Mouse (Mus musculus): ENCODE measurements around the gene Gm9821. TPM values are rescaled to one million over a fixed set of nuclear protein-coding genes. Genes with fewer than 3 reads are reported as not detected.

The Gm9821 gene
- polyA plus RNA-seq, 1 experiment from 2014 or later, result 0.71 TPM

GRCm38 (mm10) chr2:91946836-91947235 lies 1.3 kb downstream of the Gm9821 start:
- Histone ChIP-seq H3K4me3 (ENCODE audit: low read length) (no peak overlapping the region), H3K4me2 (replicated peaks; ENCODE audit: low read depth, low read length) (no peak overlapping the region), H3K36me3 (ENCODE audit: insufficient read depth, low read length) (peaks cover 3% of the 10 kb centered on the region; the same call in 1 of the 2 replicates), H3K27me3 (ENCODE audit: insufficient read depth, low read length) (no peaks in the 10 kb centered on the region), H3K9ac (replicated peaks; ENCODE audit: low read length) (0 out of 2 replicates have a peak overlapping the region, but pooled peaks have one; percentile 13), H3K4me1 (ENCODE audit: insufficient read depth, low read length) (peaks cover 60% of the 10 kb centered on the region), H3K9me3 (ENCODE audit: low read length) (no peaks in the 10 kb centered on the region), H3K27ac (ENCODE audit: low read length) (no peak overlapping the region)
- 68% methylated on average over 6 of the region's 6 CpGs for WGBS
- ATAC-seq (ENCODE audit: low FRiP score, low TSS enrichment), result no peak

GRCm38 (mm10) chr2:91947397-91948150 lies 2.1 kb downstream of the Gm9821 start:
- no peaks in the 10 kb centered on the region for H3K36me3 ChIP-seq (ENCODE audit: insufficient read depth, low read length)
- peak overlapping the region; percentile 47; the same call in 1 of the 2 replicates for H3K27ac ChIP-seq (ENCODE audit: low read length)
- H3K9ac ChIP-seq (replicated peaks; ENCODE audit: low read length), result peak overlapping the region; percentile 36
- no peak overlapping the region for H3K4me2 ChIP-seq (replicated peaks; ENCODE audit: low read depth, low read length)
- WGBS, result 52% methylated on average over 11 of the region's 11 CpGs
- no peaks in the 10 kb centered on the region for H3K27me3 ChIP-seq (ENCODE audit: insufficient read depth, low read length)
- H3K4me1 ChIP-seq (ENCODE audit: insufficient read depth, low read length), result peaks cover 60% of the 10 kb centered on the region
- H3K4me3 ChIP-seq (ENCODE audit: low read length), result no peak overlapping the region
- H3K9me3 ChIP-seq (ENCODE audit: low read length), result no peaks in the 10 kb centered on the region
- ATAC-seq (ENCODE audit: low FRiP score, low TSS enrichment), result 0 out of 2 replicates have a peak, but pooled peaks have one; percentile 10

GRCm38 (mm10) chr2:91948151-91948509 lies 2.6 kb downstream of the Gm9821 start:
- 66% methylated on average over 6 of the region's 6 CpGs for WGBS
- no peaks in the 10 kb centered on the region for H3K36me3 ChIP-seq (ENCODE audit: insufficient read depth, low read length)
- H3K9me3 ChIP-seq (ENCODE audit: low read length), result no peaks in the 10 kb centered on the region
- no peaks in the 10 kb centered on the region for H3K27me3 ChIP-seq (ENCODE audit: insufficient read depth, low read length)
- no peak overlapping the region; the same call in 1 of the 2 replicates for H3K9ac ChIP-seq (replicated peaks; ENCODE audit: low read length)
- no peak overlapping the region for H3K4me3 ChIP-seq (ENCODE audit: low read length)
- H3K4me1 ChIP-seq (ENCODE audit: insufficient read depth, low read length), result peaks cover 61% of the 10 kb centered on the region
- peak overlapping the region; percentile 47; the same call in 1 of the 2 replicates for H3K27ac ChIP-seq (ENCODE audit: low read length)
- no peak for ATAC-seq (ENCODE audit: low FRiP score, low TSS enrichment)
- H3K4me2 ChIP-seq (replicated peaks; ENCODE audit: low read depth, low read length), result no peak overlapping the region

- no peak overlapping the region; the same call in 1 of the 2 replicates for H3K9ac ChIP-seq (replicated peaks; ENCODE audit: low read length)
- WGBS, result 74% methylated on average over 3 of the region's 3 CpGs
- peaks cover 67% of the 10 kb centered on the region for H3K4me1 ChIP-seq (ENCODE audit: insufficient read depth, low read length)
- H3K36me3 ChIP-seq (ENCODE audit: insufficient read depth, low read length), result no peaks in the 10 kb centered on the region
- ATAC-seq (ENCODE audit: low FRiP score, low TSS enrichment), result no peak
- H3K27ac ChIP-seq (ENCODE audit: low read length), result peak overlapping the region; percentile 70; the same call in 1 of the 2 replicates
- no peaks in the 10 kb centered on the region for H3K27me3 ChIP-seq (ENCODE audit: insufficient read depth, low read length)
- H3K9me3 ChIP-seq (ENCODE audit: low read length), result no peaks in the 10 kb centered on the region
- H3K4me3 ChIP-seq (ENCODE audit: low read length), result no peak overlapping the region
- no peak overlapping the region for H3K4me2 ChIP-seq (replicated peaks; ENCODE audit: low read depth, low read length)
Observed at GRCm38 (mm10) chr2:91948792-91949241, 3.3 kb downstream of the Gm9821 start.

- H3K4me2 ChIP-seq (replicated peaks; ENCODE audit: low read depth, low read length), result peak overlapping the region; percentile 39
- H3K27me3 ChIP-seq (ENCODE audit: insufficient read depth, low read length), result no peaks in the 10 kb centered on the region
- no peaks in the 10 kb centered on the region for H3K9me3 ChIP-seq (ENCODE audit: low read length)
- ATAC-seq (ENCODE audit: low FRiP score, low TSS enrichment), result peak; percentile 25; the same call in 1 of the 2 replicates
- H3K4me1 ChIP-seq (ENCODE audit: insufficient read depth, low read length), result peaks cover 68% of the 10 kb centered on the region
- peak overlapping the region; percentile 5; the same call in 1 of the 2 replicates for H3K4me3 ChIP-seq (ENCODE audit: low read length)
- H3K9ac ChIP-seq (replicated peaks; ENCODE audit: low read length), result peak overlapping the region; percentile 48
- peak overlapping the region; percentile 70 for H3K27ac ChIP-seq (ENCODE audit: low read length)
- WGBS, result 58% methylated on average over 17 of the region's 17 CpGs
- H3K36me3 ChIP-seq (ENCODE audit: insufficient read depth, low read length), result no peaks in the 10 kb centered on the region
Observed at GRCm38 (mm10) chr2:91949411-91950274, 4.1 kb downstream of the Gm9821 start.

- peak; percentile 64 for ATAC-seq (ENCODE audit: low FRiP score, low TSS enrichment)
- Histone ChIP-seq H3K9ac (replicated peaks; ENCODE audit: low read length) (peak overlapping the region; percentile 48), H3K4me3 (ENCODE audit: low read length) (peak overlapping the region; percentile 5; the same call in 1 of the 2 replicates), H3K9me3 (ENCODE audit: low read length) (no peaks in the 10 kb centered on the region), H3K27ac (ENCODE audit: low read length) (peak overlapping the region; percentile 77), H3K4me2 (replicated peaks; ENCODE audit: low read depth, low read length) (peak overlapping the region; percentile 39), H3K27me3 (ENCODE audit: insufficient read depth, low read length) (no peaks in the 10 kb centered on the region), H3K4me1 (ENCODE audit: insufficient read depth, low read length) (peaks cover 70% of the 10 kb centered on the region), H3K36me3 (ENCODE audit: insufficient read depth, low read length) (no peaks in the 10 kb centered on the region)
- 12% methylated on average over 15 of the region's 15 CpGs for WGBS
Observed at GRCm38 (mm10) chr2:91950275-91951085, 5.0 kb downstream of the Gm9821 start.

- Histone ChIP-seq H3K27me3 (ENCODE audit: insufficient read depth, low read length) (no peaks in the 10 kb centered on the region), H3K4me2 (replicated peaks; ENCODE audit: low read depth, low read length) (no peak overlapping the region), H3K36me3 (ENCODE audit: insufficient read depth, low read length) (no peaks in the 10 kb centered on the region), H3K9me3 (ENCODE audit: low read length) (no peaks in the 10 kb centered on the region), H3K9ac (replicated peaks; ENCODE audit: low read length) (0 out of 2 replicates have a peak overlapping the region, but pooled peaks have one; percentile 12), H3K27ac (ENCODE audit: low read length) (peak overlapping the region; percentile 76), H3K4me3 (ENCODE audit: low read length) (no peak overlapping the region), H3K4me1 (ENCODE audit: insufficient read depth, low read length) (peaks cover 61% of the 10 kb centered on the region)
- whole genome bisulfite sequencing, result 13% methylated on average over 5 of the region's 5 CpGs
- ATAC-seq (ENCODE audit: low FRiP score, low TSS enrichment), result peak; percentile 64; the same call in 1 of the 2 replicates
Observed at GRCm38 (mm10) chr2:91953825-91954224, 8.3 kb downstream of the Gm9821 start.

- WGBS, result 84% methylated on average over 4 of the region's 4 CpGs
- H3K27ac ChIP-seq (ENCODE audit: low read length), result no peak overlapping the region
- no peak overlapping the region for H3K4me2 ChIP-seq (replicated peaks; ENCODE audit: low read depth, low read length)
- H3K36me3 ChIP-seq (ENCODE audit: insufficient read depth, low read length), result no peaks in the 10 kb centered on the region
- no peaks in the 10 kb centered on the region for H3K27me3 ChIP-seq (ENCODE audit: insufficient read depth, low read length)
- H3K9me3 ChIP-seq (ENCODE audit: low read length), result no peaks in the 10 kb centered on the region
- no peak overlapping the region for H3K4me3 ChIP-seq (ENCODE audit: low read length)
- no peak for ATAC-seq (ENCODE audit: low FRiP score, low TSS enrichment)
- no peak overlapping the region for H3K9ac ChIP-seq (replicated peaks; ENCODE audit: low read length)
- peaks cover 57% of the 10 kb centered on the region for H3K4me1 ChIP-seq (ENCODE audit: insufficient read depth, low read length)
Observed at GRCm38 (mm10) chr2:91955121-91955591, 9.7 kb downstream of the Gm9821 start.

GRCm38 (mm10) chr2:91955875-91956274 lies 10.4 kb downstream of the Gm9821 start:
- H3K27me3 ChIP-seq (ENCODE audit: insufficient read depth, low read length), result no peaks in the 10 kb centered on the region
- H3K36me3 ChIP-seq (ENCODE audit: insufficient read depth, low read length), result no peaks in the 10 kb centered on the region
- H3K4me1 ChIP-seq (ENCODE audit: insufficient read depth, low read length), result peaks cover 49% of the 10 kb centered on the region
- no peak for ATAC-seq (ENCODE audit: low FRiP score, low TSS enrichment)
- no peak overlapping the region for H3K27ac ChIP-seq (ENCODE audit: low read length)
- no peaks in the 10 kb centered on the region for H3K9me3 ChIP-seq (ENCODE audit: low read length)
- H3K4me2 ChIP-seq (replicated peaks; ENCODE audit: low read depth, low read length), result no peak overlapping the region
- H3K9ac ChIP-seq (replicated peaks; ENCODE audit: low read length), result no peak overlapping the region
- H3K4me3 ChIP-seq (ENCODE audit: low read length), result no peak overlapping the region
- 87% methylated on average over 6 of the region's 6 CpGs for WGBS
